Mouse (Mus musculus): ENCODE measurements at regions not wholly inside any gene's neighbourhood (a gene's known extent, or its start where the extent isn't known, plus 50 kb on each side); places are given as distances from the start of the nearest gene placed in this dataset.

DNA sequence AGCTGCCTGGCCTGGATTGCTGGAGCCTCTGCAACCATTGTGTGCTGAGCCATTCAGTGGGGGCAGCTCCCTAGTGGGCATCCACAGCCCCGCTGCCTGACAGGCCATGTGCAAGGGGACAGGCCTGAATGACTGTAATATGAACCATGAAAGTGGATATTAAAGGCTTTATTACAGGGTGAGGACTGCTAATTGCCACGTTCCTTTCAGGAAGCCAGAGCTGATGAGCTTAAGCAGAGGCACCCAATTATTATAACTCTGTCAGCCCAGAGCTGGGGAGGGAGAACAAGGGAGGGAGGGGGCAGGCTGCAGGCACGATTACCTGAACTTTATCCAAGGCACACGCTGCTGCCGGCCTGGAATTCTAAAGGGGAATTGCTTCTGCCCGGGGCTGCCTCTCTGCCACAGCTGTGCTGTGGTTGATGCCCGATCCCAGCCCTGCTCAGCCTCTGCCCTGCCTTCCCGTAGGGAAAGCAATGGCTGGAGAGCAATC, 172.5 kb upstream of the Sdk2 start:
- Histone ChIP-seq H3K4me3 (no peak overlapping the region), H3K9me3 (no peaks in the 10 kb centered on the region), H3K27me3 (no peaks in the 10 kb centered on the region; the same call in 1 of the 2 replicates), H3K4me1 (peaks cover 12% of the 10 kb centered on the region; the same call in 1 of the 2 replicates), H3K36me3 (no peaks in the 10 kb centered on the region), H3K9ac (no peak overlapping the region), H3K4me2 (no peak overlapping the region), H3K27ac (no peak overlapping the region)
- WGBS: 16% methylated on average over 8 of the region's 8 CpGs
- no peak for ATAC-seq (ENCODE audit: insufficient number of reproducible peaks, low FRiP score, low TSS enrichment, low read depth)

DNA sequence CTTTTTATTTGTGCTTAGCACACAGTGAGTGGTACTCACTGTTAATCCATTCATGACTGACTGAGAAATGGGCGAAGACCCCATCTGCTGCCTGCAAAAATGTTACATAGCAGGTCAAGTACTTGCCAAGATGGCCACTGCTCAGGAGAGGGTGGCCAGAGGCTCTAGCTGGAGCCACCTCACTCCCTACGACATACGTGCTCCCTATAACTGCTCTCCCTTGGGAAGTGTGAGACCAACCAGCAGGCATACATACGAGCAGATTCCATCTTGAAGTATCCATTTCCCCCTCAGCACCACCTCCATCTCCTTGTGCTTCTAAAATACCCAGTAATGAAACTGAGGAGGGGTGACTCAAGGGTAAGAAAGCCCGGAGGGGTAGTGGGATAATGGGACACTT, 172.0 kb upstream of the Sdk2 start:
- Histone ChIP-seq H3K4me1 (peaks cover 12% of the 10 kb centered on the region; the same call in 1 of the 2 replicates), H3K4me2 (no peak overlapping the region), H3K27me3 (no peaks in the 10 kb centered on the region; the same call in 1 of the 2 replicates), H3K27ac (no peak overlapping the region), H3K36me3 (no peaks in the 10 kb centered on the region), H3K4me3 (no peak overlapping the region), H3K9me3 (no peaks in the 10 kb centered on the region), H3K9ac (no peak overlapping the region)
- 56% methylated on average over 5 of the region's 5 CpGs for WGBS
- no peak for ATAC-seq (ENCODE audit: insufficient number of reproducible peaks, low FRiP score, low TSS enrichment, low read depth)

DNA sequence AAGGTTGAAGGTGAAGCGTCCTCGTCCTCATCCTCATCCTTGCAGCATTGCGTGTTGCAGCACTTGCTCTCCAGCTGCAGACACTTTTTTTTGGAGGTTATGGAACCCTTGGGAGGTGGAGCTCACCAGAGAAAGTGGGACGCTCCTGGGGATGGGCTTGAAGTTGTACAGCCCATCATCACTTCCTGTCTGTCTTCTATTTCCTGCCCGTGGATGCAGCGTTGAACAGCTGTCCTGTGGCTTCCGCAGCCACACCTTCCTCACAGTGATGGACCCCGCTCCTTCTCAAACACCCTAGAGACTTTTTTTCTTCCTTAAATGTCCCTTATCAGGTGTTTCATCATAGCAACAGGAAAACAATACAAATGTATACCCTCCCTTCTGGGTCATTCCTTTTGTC, 171.5 kb upstream of the Sdk2 start:
- Histone ChIP-seq H3K4me2 (no peak overlapping the region), H3K9ac (no peak overlapping the region), H3K27me3 (no peaks in the 10 kb centered on the region; the same call in 1 of the 2 replicates), H3K4me1 (peaks cover 12% of the 10 kb centered on the region; the same call in 1 of the 2 replicates), H3K36me3 (no peaks in the 10 kb centered on the region), H3K27ac (no peak overlapping the region), H3K4me3 (no peak overlapping the region), H3K9me3 (no peaks in the 10 kb centered on the region)
- 76% methylated on average over 8 of the region's 8 CpGs for WGBS
- ATAC-seq (ENCODE audit: insufficient number of reproducible peaks, low FRiP score, low TSS enrichment, low read depth): no peak

DNA sequence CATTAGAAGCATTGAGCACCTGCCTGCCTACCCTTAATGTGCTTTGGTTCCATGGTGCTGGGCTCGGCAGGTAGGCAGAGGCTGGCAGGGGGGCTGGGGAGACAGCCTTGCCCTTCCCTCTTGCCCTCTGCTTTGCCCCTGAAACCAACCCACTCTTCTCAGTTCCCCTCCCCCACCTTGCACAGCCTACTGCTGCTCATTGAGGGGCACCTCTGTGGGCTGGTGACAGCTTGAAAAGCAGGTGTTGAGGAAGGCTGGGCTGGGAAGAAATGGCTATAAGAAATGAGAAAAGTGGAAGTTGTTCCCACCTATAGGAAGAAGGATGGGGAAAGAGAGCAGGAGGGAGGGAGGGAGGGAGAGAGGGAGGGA, 167.7 kb upstream of the Sdk2 start:
- no peak for ATAC-seq (ENCODE audit: insufficient number of reproducible peaks, low FRiP score, low TSS enrichment, low read depth)
- Histone ChIP-seq H3K36me3 (no peaks in the 10 kb centered on the region), H3K9me3 (no peaks in the 10 kb centered on the region), H3K4me2 (no peak overlapping the region), H3K27me3 (no peaks in the 10 kb centered on the region), H3K9ac (no peak overlapping the region), H3K27ac (no peak overlapping the region), H3K4me1 (peaks cover 27% of the 10 kb centered on the region), H3K4me3 (no peak overlapping the region)
- WGBS: 48% methylated on average over 1 of the region's 1 CpGs

DNA sequence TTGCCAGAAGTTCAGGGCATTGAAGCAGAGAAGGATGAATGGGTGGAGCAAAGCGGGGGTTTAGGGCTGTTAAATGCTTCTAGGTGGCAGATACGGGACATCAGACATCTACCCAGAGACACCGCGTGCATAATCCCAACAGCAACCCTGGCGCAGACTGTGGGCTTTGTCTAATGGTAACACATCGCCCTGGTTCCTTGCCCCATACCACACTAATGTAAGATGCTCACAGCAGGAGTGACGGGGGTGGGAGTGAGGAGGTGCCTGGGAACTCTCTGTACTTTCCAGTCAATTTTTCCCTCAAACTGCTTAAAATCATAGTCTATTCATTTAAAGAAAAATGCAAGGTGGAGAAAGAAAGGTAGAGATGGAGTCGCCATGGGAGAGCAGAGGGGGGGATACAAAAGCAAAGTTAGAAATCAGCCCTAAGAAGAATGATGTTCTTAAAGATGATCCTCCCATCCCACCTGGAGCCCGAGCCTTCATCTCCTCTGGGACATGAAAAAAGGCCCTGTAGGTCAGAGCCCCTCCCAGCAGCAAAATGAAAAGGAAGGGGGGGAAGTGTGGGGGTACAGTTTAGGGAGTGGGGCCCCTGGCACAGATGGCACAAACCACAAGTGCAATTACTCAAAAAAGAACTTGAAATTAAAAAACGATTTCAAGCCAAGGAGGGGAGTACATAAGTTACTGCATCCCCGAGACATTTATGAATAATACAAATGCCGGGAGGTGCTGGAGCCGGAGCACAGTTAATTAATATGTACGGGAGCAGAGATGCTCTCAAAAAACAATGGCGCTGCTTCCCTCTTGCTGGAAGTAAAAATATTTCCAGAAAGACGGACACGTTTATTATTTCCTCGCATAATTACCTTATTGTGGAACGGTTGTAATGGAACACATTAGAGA, 167.0 kb upstream of the Sdk2 start:
- no peaks in the 10 kb centered on the region for H3K27me3 ChIP-seq
- peaks cover 24% of the 10 kb centered on the region for H3K4me1 ChIP-seq
- H3K9me3 ChIP-seq: no peaks in the 10 kb centered on the region
- H3K27ac ChIP-seq: no peak overlapping the region
- H3K4me2 ChIP-seq: no peak overlapping the region
- 80% methylated on average over 19 of the region's 19 CpGs for WGBS
- H3K4me3 ChIP-seq: no peak overlapping the region
- ATAC-seq (ENCODE audit: insufficient number of reproducible peaks, low FRiP score, low TSS enrichment, low read depth): no peak
- no peaks in the 10 kb centered on the region for H3K36me3 ChIP-seq
- H3K9ac ChIP-seq: no peak overlapping the region

DNA sequence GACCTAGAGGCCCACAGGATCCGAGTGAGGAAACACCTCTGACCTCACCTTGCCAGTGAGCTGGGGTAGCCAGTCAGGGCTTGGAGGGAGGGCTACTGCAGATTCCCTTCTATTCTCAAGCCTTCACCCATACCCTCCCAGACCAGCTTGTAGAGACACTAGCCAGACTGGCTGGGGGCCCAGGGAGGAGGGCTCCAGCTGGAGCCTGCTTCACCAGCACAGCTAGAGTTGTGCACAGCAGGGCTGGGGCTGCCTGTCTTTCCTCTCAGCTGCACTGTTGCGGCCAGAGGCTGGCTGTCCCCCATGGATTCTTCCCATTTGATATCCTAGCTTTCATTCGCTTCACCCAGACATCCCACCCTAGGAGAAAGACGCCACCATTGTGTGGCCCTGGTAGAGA, 165.0 kb upstream of the Sdk2 start:
- no peak overlapping the region for H3K27ac ChIP-seq
- H3K9me3 ChIP-seq: no peaks in the 10 kb centered on the region
- H3K27me3 ChIP-seq: no peaks in the 10 kb centered on the region
- ATAC-seq (ENCODE audit: insufficient number of reproducible peaks, low FRiP score, low TSS enrichment, low read depth): no peak
- H3K4me3 ChIP-seq: no peak overlapping the region
- no peak overlapping the region for H3K9ac ChIP-seq
- no peaks in the 10 kb centered on the region for H3K36me3 ChIP-seq
- 63% methylated on average over 4 of the region's 4 CpGs for WGBS
- no peak overlapping the region for H3K4me2 ChIP-seq
- peaks cover 23% of the 10 kb centered on the region for H3K4me1 ChIP-seq

DNA sequence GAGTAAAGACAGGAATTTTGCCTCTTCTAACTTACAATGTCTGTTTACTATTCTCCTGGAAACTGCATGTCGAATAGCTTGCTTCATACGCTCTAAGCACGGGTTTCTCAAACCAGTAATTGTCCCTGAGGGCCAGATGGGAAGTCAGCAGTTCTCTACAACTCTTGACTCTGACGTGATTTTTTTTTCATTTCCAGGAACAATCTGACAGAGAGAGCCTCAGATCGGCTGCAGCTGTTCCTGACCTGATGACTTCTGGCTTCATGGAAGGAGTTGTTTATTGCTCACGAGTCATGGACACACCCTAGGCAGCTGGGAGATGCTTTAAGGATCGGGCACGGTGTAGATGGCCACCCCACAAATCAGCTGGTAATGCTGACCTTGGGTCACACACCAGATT, 162.9 kb upstream of the Sdk2 start:
- no peaks in the 10 kb centered on the region for H3K9me3 ChIP-seq
- H3K4me1 ChIP-seq: peaks cover 23% of the 10 kb centered on the region
- H3K9ac ChIP-seq: no peak overlapping the region
- ATAC-seq (ENCODE audit: insufficient number of reproducible peaks, low FRiP score, low TSS enrichment, low read depth): peak; percentile 45; the same call in 1 of the 2 replicates
- H3K27me3 ChIP-seq: no peaks in the 10 kb centered on the region
- peak overlapping the region; percentile 59 for H3K27ac ChIP-seq
- no peaks in the 10 kb centered on the region for H3K36me3 ChIP-seq
- 11% methylated on average over 8 of the region's 8 CpGs for WGBS
- no peak overlapping the region for H3K4me2 ChIP-seq
- H3K4me3 ChIP-seq: no peak overlapping the region

DNA sequence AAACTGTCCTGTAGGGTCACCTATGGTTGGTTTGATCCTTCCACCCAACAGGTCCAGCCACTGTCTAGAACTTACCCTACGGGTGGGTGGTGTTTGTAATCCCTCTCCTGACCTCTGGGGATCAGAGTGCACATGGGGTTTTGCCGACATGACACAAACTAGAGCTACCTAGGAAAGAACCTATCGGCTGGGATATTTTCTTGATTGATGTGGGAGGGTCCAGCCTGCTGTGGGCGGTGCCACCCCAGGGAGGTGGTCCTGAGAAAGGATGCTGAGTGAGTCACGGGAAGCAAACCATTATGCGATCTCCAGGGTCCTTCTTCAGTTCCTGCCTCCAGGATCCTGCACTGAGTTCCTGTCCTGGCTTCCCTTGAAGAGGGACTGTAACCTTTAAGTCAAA, 162.3 kb upstream of the Sdk2 start:
- Histone ChIP-seq H3K4me3 (no peak overlapping the region), H3K36me3 (no peaks in the 10 kb centered on the region), H3K4me1 (peaks cover 23% of the 10 kb centered on the region), H3K27ac (peak overlapping the region; percentile 59), H3K9ac (no peak overlapping the region), H3K9me3 (no peaks in the 10 kb centered on the region), H3K27me3 (no peaks in the 10 kb centered on the region), H3K4me2 (no peak overlapping the region)
- ATAC-seq (ENCODE audit: insufficient number of reproducible peaks, low FRiP score, low TSS enrichment, low read depth): no peak; the same call in 1 of the 2 replicates
- 79% methylated on average over 6 of the region's 6 CpGs for WGBS

DNA sequence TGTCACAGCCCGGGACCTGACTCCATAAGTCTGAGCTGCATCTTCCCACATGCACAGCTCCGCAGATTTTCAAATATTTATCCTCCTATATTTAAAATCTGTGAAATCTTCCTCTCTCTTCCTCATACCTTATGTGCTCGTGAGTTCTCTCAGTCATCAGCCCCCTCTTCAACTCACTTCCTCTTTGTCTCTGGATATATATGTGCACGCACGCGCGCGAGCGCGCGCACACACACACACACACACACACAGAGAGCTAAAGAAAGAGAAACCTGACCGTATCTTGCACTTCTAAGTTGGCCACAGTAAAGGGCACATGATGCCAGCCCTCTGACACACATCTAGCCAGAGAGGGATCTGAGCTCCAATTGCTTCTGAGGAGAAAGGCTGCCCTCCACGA, 159.7 kb upstream of the Sdk2 start:
- WGBS: 92% methylated on average over 13 of the region's 13 CpGs
- no peaks in the 10 kb centered on the region for H3K36me3 ChIP-seq
- H3K9ac ChIP-seq: no peak overlapping the region
- H3K4me2 ChIP-seq: no peak overlapping the region
- peaks cover 8% of the 10 kb centered on the region for H3K4me1 ChIP-seq
- H3K9me3 ChIP-seq: peaks cover 4% of the 10 kb centered on the region; the same call in 1 of the 2 replicates
- ATAC-seq (ENCODE audit: insufficient number of reproducible peaks, low FRiP score, low TSS enrichment, low read depth): no peak
- no peak overlapping the region for H3K4me3 ChIP-seq
- H3K27me3 ChIP-seq: no peaks in the 10 kb centered on the region
- no peak overlapping the region for H3K27ac ChIP-seq

DNA sequence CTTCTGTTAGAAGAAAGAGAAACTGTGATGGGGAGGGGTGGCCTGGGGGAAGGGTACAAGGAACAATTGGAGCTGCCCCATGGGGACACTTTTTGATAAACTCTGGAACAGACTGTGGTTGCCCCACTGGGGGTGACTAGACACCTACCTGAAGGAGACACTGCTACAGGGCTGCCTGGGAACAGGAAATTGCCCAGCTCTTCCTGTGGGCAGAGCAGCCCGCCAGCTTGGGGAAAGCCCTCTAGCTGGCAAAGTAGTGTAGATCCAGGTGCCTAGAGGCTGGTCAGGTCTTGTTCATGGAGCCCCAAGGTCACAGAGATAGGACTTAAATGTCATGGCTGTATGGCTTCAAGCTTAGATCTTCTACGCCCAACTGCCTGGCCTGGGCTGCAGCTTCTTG, 157.9 kb upstream of the Sdk2 start:
- Histone ChIP-seq H3K27ac (no peak overlapping the region), H3K36me3 (no peaks in the 10 kb centered on the region), H3K9me3 (peaks cover 4% of the 10 kb centered on the region; the same call in 1 of the 2 replicates), H3K9ac (no peak overlapping the region), H3K4me3 (no peak overlapping the region), H3K4me2 (no peak overlapping the region), H3K4me1 (peaks cover 4% of the 10 kb centered on the region; the same call in 1 of the 2 replicates), H3K27me3 (no peaks in the 10 kb centered on the region)
- 82% methylated on average over 2 of the region's 2 CpGs for WGBS
- ATAC-seq (ENCODE audit: insufficient number of reproducible peaks, low FRiP score, low TSS enrichment, low read depth): no peak

DNA sequence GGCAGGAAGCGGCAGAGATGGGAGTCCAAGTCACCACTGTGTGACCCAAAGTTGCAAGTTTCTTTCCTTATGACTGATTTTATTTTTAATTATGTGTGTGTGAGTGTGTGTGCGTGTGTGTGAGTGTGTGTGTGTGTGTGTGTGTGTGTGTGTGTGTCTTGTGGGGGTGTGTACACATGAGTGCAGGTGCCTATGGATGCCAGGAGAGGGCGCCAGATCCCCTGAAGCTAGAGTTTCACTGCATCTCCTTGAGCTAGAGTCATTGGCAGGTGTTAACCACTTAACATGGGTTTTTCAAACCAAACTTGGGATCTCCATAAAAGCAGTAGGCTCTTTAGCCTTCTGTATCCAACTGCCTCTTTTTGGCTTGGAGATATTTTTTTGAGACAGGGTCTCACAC, 156.2 kb upstream of the Sdk2 start:
- no peak overlapping the region for H3K27ac ChIP-seq
- WGBS: 86% methylated on average over 3 of the region's 3 CpGs
- no peak overlapping the region for H3K9ac ChIP-seq
- peaks cover 4% of the 10 kb centered on the region; the same call in 1 of the 2 replicates for H3K9me3 ChIP-seq
- no peak for ATAC-seq (ENCODE audit: insufficient number of reproducible peaks, low FRiP score, low TSS enrichment, low read depth)
- no peaks in the 10 kb centered on the region for H3K27me3 ChIP-seq
- H3K4me1 ChIP-seq: 0 out of 2 replicates have a peak, but pooled peaks cover 3% of the 10 kb centered on the region
- no peak overlapping the region for H3K4me3 ChIP-seq
- no peaks in the 10 kb centered on the region for H3K36me3 ChIP-seq
- no peak overlapping the region for H3K4me2 ChIP-seq

DNA sequence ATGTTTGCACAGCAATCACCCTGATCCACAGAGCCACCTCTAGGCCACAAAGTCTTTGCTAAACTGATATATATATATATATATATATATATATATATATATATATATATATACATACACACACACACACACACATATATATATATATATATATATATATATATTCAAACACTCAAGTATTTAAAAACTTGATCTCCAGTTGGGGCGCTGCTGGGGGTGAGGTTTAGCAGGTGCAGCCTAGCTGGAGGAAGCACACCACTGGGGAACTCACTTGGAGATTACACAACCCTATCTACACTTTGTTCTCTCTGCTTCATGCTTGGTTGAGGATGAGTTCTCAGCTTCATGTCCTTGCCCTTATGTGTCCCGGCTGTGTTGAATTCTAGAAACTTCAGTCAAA, 153.6 kb upstream of the Sdk2 start:
- no peak for ATAC-seq (ENCODE audit: insufficient number of reproducible peaks, low FRiP score, low TSS enrichment, low read depth)

More for the DNA sequence above, 153.6 kb upstream of the Sdk2 start:
- WGBS: 91% methylated on average over 2 of the region's 2 CpGs
- Histone ChIP-seq H3K4me2 (no peak overlapping the region), H3K27ac (no peak overlapping the region), H3K9me3 (peaks cover 4% of the 10 kb centered on the region; the same call in 1 of the 2 replicates), H3K4me3 (no peak overlapping the region), H3K4me1 (peaks cover 21% of the 10 kb centered on the region), H3K36me3 (no peaks in the 10 kb centered on the region), H3K27me3 (peaks cover 12% of the 10 kb centered on the region; the same call in 1 of the 2 replicates), H3K9ac (no peak overlapping the region)
